Mouse (Mus musculus): Measurements from ENCODE around the gene Galr2. TPM values are rescaled to one million over a fixed set of nuclear protein-coding genes. Genes with fewer than 3 reads are reported as not detected.
A peak's percentile ranks its signal among the peaks of the same experiment; 100 is the strongest.

Galr2 gene
- 0.47 TPM in 1 of 2 replicates, not detected in the other for total RNA-seq (2014; rRNA removed)
- 0.36 and 0.54 TPM in 2 replicates for polyA plus RNA-seq (2015; fragmentation: Nextera tagmentation; extraction: Ambion mirVana)

DNA sequence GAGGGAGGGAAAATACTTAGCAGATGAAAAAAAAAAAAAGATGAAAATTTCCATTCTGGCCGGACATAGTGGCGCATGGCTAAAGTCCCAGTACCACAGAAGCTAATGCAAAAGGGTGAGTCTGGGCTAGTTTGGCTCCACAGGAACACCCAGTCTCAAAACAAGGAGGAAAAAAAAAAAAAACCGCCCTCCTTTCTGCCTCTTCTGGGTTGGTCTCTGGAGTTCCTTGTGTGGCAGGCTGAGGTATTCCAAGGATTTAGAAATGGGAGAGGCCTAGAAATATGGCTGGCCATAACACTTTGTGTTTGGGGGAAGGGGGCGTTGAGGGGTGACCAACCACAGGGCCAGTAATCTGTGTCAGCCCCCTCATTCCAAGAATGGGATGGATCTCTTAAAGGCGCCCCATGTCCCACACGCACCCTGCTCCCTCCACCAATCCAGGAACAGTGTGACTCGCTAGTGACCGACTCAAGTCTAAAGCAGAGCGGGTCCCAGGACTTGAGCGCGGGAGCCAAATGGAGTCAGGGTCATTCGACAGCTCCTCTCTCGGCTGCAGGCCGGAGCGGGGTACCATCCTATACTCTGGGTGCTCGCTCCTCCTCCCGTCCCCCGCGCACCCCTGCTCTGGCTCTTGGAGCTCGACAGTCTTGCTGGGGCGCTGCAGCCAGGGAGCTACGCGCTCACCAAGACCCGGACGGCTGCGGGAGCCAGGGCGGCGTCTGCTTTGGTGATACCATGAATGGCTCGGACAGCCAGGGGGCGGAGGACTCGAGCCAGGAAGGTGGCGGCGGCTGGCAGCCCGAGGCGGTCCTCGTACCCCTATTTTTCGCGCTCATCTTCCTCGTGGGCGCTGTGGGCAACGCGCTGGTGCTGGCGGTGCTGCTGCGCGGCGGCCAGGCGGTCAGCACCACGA lies at the start of gene Galr2:
TSS of gene Galr2 (plus strand) at position 189 of the 913 bp plus-strand sequence.
- peak within 1 kb of the TSS; percentile 53 for H3K4me2 ChIP-seq (ENCODE audit: low read depth, low read length, poor library complexity, severe bottlenecking)
- H3K9me3 ChIP-seq (ENCODE audit: low read length) = no peaks in the 10 kb centered on the region
- TF ChIP-seq CTCF (IDR thresholded peaks at IDR 0.05) = no peak
- H3K27ac ChIP-seq (ENCODE audit: low read depth, low read length) = no peak within 1 kb of the TSS
- H3K4me1 ChIP-seq (ENCODE audit: insufficient read depth, low read length) = peaks cover 4% of the 10 kb centered on the region; the same call in 1 of the 2 replicates
- no peaks in the 10 kb centered on the region for H3K36me3 ChIP-seq (ENCODE audit: insufficient read depth, low read length)
- DNase-seq (ENCODE audit: low spot score) = no peak
- peak within 1 kb of the TSS; percentile 50 for H3K9ac ChIP-seq (replicated peaks; ENCODE audit: low read length, poor library complexity, severe bottlenecking)
- peak within 1 kb of the TSS; percentile 33 for H3K4me3 ChIP-seq (ENCODE audit: low read depth, low read length)
- WGBS = 7% methylated on average over 41 of the region's 48 CpGs
- peak; percentile 11; the same call in 1 of the 2 replicates for ATAC-seq (ENCODE audit: low FRiP score)
- peaks cover 38% of the 10 kb centered on the region for H3K27me3 ChIP-seq (ENCODE audit: insufficient read depth, low read length)

DNA sequence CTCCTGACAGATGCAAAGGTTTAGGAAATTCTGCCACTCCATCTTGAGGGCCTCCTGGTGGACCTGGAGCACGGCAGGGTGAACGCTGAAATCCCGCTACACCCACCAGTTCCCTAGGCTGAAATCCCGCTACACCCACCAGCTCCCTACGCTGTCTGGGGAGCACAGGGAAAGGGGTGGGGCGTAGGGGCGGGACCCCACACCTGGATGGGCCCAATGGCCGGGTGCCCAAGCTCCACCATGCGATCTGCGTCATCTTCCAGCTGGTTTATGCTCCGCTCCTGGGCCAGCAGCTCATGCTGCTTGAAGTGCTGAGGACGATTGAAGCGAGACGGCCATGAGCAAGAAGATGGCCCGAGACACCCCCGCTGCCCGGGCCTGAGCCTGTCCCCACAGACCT lies 48.3 kb upstream of the Galr2 start:
- no peaks in the 10 kb centered on the region for H3K4me1 ChIP-seq (ENCODE audit: insufficient read depth, low read length)
- H3K4me2 ChIP-seq (ENCODE audit: low read depth, low read length, poor library complexity, severe bottlenecking) = no peak overlapping the region
- no peak for TF ChIP-seq CTCF (IDR thresholded peaks at IDR 0.05)
- H3K27me3 ChIP-seq (ENCODE audit: insufficient read depth, low read length) = no peaks in the 10 kb centered on the region
- DNase-seq (ENCODE audit: low spot score) (no peak), ATAC-seq (ENCODE audit: low FRiP score) (no peak)
- 33% methylated on average over 16 of the region's 17 CpGs for WGBS
- no peak overlapping the region for H3K9ac ChIP-seq (replicated peaks; ENCODE audit: low read length, poor library complexity, severe bottlenecking)
- no peaks in the 10 kb centered on the region for H3K36me3 ChIP-seq (ENCODE audit: insufficient read depth, low read length)
- H3K27ac ChIP-seq (ENCODE audit: low read depth, low read length) = no peak overlapping the region
- H3K4me3 ChIP-seq (ENCODE audit: low read depth, low read length) = no peak overlapping the region
- H3K9me3 ChIP-seq (ENCODE audit: low read length) = no peaks in the 10 kb centered on the region

DNA sequence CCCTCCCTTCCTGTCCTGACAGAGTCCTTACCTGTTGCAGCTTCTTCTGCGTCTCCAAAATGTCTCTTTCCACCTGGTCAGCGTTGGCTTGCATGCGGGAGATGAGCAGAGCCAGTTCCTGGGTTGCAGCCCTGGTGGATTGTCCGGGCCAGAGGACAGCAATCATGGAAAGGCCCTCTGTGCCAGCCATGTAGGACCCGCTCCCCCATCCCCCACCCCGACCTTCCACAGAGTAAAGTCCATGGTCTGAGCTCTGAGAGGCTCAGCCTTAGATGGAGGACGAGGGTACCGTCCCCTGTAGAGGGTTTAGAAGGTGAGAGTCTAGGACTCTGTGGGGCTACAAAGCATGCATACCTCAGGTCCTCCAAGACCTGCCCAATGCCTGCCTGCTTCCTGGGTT lies 45.8 kb upstream of the Galr2 start:
- 89% methylated on average over 8 of the region's 8 CpGs for WGBS
- Histone ChIP-seq H3K4me2 (ENCODE audit: low read depth, low read length, poor library complexity, severe bottlenecking) (no peak overlapping the region), H3K27me3 (ENCODE audit: insufficient read depth, low read length) (peaks cover 6% of the 10 kb centered on the region; the same call in 1 of the 2 replicates), H3K27ac (ENCODE audit: low read depth, low read length) (no peak overlapping the region), H3K4me3 (ENCODE audit: low read depth, low read length) (no peak overlapping the region), H3K36me3 (ENCODE audit: insufficient read depth, low read length) (no peaks in the 10 kb centered on the region), H3K4me1 (ENCODE audit: insufficient read depth, low read length) (no peaks in the 10 kb centered on the region), H3K9ac (replicated peaks; ENCODE audit: low read length, poor library complexity, severe bottlenecking) (no peak overlapping the region), H3K9me3 (ENCODE audit: low read length) (no peaks in the 10 kb centered on the region)
- ATAC-seq (ENCODE audit: low FRiP score) (no peak), DNase-seq (ENCODE audit: low spot score) (no peak)
- TF ChIP-seq CTCF (IDR thresholded peaks at IDR 0.05) = no peak

DNA sequence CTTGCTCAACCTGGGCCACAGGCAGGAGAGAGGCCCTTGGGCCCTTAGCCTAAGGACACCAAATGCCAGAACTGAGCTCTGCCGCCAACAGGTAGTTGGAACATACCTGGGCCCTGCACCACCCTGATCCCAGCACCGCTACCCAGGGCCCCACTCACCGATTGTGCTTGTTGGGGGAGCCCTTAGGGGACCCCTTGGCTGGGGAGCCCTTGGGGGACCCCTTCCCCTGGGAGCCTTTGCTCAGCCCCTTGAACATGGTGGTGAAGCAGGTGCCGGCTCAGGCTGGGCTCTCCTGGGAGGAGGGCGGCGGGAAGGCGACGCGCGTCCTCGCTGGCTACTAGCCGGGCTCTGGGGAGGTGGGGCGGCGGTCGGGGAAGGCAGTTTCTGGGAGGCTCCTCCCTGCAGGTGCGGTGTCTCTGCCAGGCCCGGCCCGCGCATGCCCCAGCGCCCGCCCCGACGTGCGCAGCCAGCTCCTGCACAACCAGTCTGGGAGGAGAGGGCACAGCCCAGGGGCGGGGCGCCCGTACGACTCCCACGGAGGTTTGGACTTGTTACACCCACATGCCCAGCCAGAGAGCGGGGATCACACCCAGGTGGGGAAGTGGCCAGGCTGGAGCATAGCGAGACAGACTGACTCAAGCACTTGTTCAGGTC lies 42.9 kb upstream of the Galr2 start, which contains the start of gene Evpl:
TSS of gene Evpl (minus strand) at position 336 of the 654 bp plus-strand sequence.
- H3K36me3 ChIP-seq (ENCODE audit: insufficient read depth, low read length) = no peaks in the 10 kb centered on the region
- DNase-seq (ENCODE audit: low spot score) = no peak
- H3K9me3 ChIP-seq (ENCODE audit: low read length) = no peaks in the 10 kb centered on the region
- no peak within 1 kb of the TSS for H3K4me3 ChIP-seq (ENCODE audit: low read depth, low read length)
- H3K27ac ChIP-seq (ENCODE audit: low read depth, low read length) = no peak within 1 kb of the TSS
- no peaks in the 10 kb centered on the region for H3K4me1 ChIP-seq (ENCODE audit: insufficient read depth, low read length)
- WGBS = 14% methylated on average over 30 of the region's 31 CpGs
- H3K9ac ChIP-seq (replicated peaks; ENCODE audit: low read length, poor library complexity, severe bottlenecking) = 0 out of 2 replicates have a peak within 1 kb of the TSS, but pooled peaks have one; percentile 13
- H3K27me3 ChIP-seq (ENCODE audit: insufficient read depth, low read length) = peaks cover 6% of the 10 kb centered on the region; the same call in 1 of the 2 replicates
- no peak for ATAC-seq (ENCODE audit: low FRiP score)
- no peak for TF ChIP-seq CTCF (IDR thresholded peaks at IDR 0.05)
- H3K4me2 ChIP-seq (ENCODE audit: low read depth, low read length, poor library complexity, severe bottlenecking) = 0 out of 2 replicates have a peak within 1 kb of the TSS, but pooled peaks have one; percentile 15

DNA sequence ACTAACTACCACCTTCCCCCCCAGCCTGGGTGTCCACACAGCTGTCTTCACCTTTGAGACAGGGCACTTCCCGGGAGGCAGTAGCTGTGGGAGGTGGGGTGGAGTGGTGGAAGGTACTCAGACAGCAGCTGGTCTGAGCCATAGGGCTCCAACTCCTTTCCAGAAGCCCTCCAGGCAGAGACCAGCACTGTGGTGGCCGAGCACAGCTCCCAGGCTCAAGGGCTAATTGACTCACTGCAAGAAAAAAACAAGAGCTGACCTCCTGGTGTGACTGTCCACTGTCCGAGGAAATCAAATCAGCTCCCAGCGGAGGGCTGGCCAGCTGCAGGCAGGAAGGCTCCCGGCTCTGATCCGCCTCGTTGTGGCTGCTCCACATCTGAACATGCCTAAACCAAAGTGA lies 40.9 kb upstream of the Galr2 start:
- Histone ChIP-seq H3K36me3 (ENCODE audit: insufficient read depth, low read length) (peaks cover 10% of the 10 kb centered on the region), H3K4me3 (ENCODE audit: low read depth, low read length) (no peak overlapping the region), H3K27ac (ENCODE audit: low read depth, low read length) (no peak overlapping the region), H3K9ac (replicated peaks; ENCODE audit: low read length, poor library complexity, severe bottlenecking) (no peak overlapping the region), H3K9me3 (ENCODE audit: low read length) (no peaks in the 10 kb centered on the region), H3K27me3 (ENCODE audit: insufficient read depth, low read length) (peaks cover 6% of the 10 kb centered on the region; the same call in 1 of the 2 replicates), H3K4me2 (ENCODE audit: low read depth, low read length, poor library complexity, severe bottlenecking) (no peak overlapping the region), H3K4me1 (ENCODE audit: insufficient read depth, low read length) (no peaks in the 10 kb centered on the region)
- no peak for DNase-seq (ENCODE audit: low spot score)
- ATAC-seq (ENCODE audit: low FRiP score) = no peak
- TF ChIP-seq CTCF (IDR thresholded peaks at IDR 0.05) = no peak
- 15% methylated on average over 7 of the region's 7 CpGs for WGBS

All from midbrain, postnatal 0 days (tissue).